Mouse (Mus musculus) ES-E14 (cell line): ENCODE results near the gene Selenbp2. TPM values are rescaled to one million over a fixed set of nuclear protein-coding genes. Genes with fewer than 3 reads are reported as not detected.
"Not testable (repeated sequence)": the region's sequence is repeated elsewhere in the genome, so short reads cannot be mapped to it uniquely, and the experiment has no call there.

Experiments
- DNase-seq: peaks from one replicate; pipeline ENCODE4 v3.0.0-alpha.2; 2013; ENCODE audit warnings: low read depth, low spot score
- H3K27ac ChIP-seq: 2 replicates; pipeline ENCODE4 v1.5.1; 2012; ENCODE audit warnings: low read depth, mild to moderate bottlenecking, low read length, moderate library complexity, mixed read lengths; ENCODE audit not compliant: poor library complexity, insufficient read depth, severe bottlenecking
- H3K36me3 ChIP-seq: 2 replicates; pipeline ENCODE4 v1.6.1; 2012; ENCODE audit warnings: mild to moderate bottlenecking, low read length, moderate library complexity, mixed read lengths; ENCODE audit not compliant: control insufficient read depth, poor library complexity, insufficient read depth, severe bottlenecking
- H3K4me1 ChIP-seq, 2 experiments: fragments of 150-350 bp in 1 of 2; sonication (generic) in 1 of 2; 2 replicates each; pipeline ENCODE4 v1.6.1; 2012; ENCODE audit warnings: low read length in 2 of 2, mild to moderate bottlenecking in 1 of 2, mixed read lengths in 1 of 2; ENCODE audit not compliant: control insufficient read depth in 2 of 2, insufficient read depth in 2 of 2, poor library complexity in 1 of 2
- H3K4me3 ChIP-seq, 2 experiments: fragments of 150-350 bp in 1 of 2; sonication (generic) in 1 of 2; 2 replicates each; pipeline ENCODE4 v1.5.1; 2012; ENCODE audit warnings: low read length in 2 of 2, low read depth in 1 of 2, mild to moderate bottlenecking in 1 of 2, mixed read lengths in 1 of 2; ENCODE audit not compliant: insufficient read depth in 1 of 2, poor library complexity in 1 of 2, severe bottlenecking in 1 of 2
- H3K9ac ChIP-seq: 2 replicates; pipeline ENCODE4 v1.6.1; 2012; ENCODE audit warnings: low read depth, mild to moderate bottlenecking, low read length, mixed read lengths; ENCODE audit not compliant: poor library complexity, insufficient read depth, severe bottlenecking
- H3K9me3 ChIP-seq: fragments of 150-350 bp; sonication (generic); 2 replicates; pipeline ENCODE4 v1.6.1; 2012; ENCODE audit warnings: low read depth, mild to moderate bottlenecking, low read length; ENCODE audit not compliant: control insufficient read depth, insufficient read depth
- CHD2 ChIP-seq: IDR thresholded peaks from 2 replicates; pipeline ENCODE4 v1.6.1; 2014; ENCODE audit warnings: mild to moderate bottlenecking, low read depth, low read length, inconsistent platforms
- HCFC1 ChIP-seq: IDR thresholded peaks from 2 replicates; pipeline ENCODE4 v1.6.1; 2012; ENCODE audit warnings: low read length, inconsistent platforms, borderline replicate concordance; ENCODE audit not compliant: insufficient read depth
- MAFK ChIP-seq: IDR thresholded peaks from 2 replicates; pipeline ENCODE4 v1.6.1; 2014; ENCODE audit warnings: mild to moderate bottlenecking, low read depth, low read length, inconsistent platforms; ENCODE audit not compliant: insufficient read depth
- ZC3H11A ChIP-seq: IDR thresholded peaks from 2 replicates; pipeline ENCODE4 v1.6.1; 2012; ENCODE audit warnings: low read depth, mild to moderate bottlenecking, inconsistent platforms, low read length, borderline replicate concordance
- ZNF384 ChIP-seq: IDR thresholded peaks from 2 replicates; pipeline ENCODE4 v1.6.1; 2012; ENCODE audit warnings: low read depth, low read length, inconsistent platforms
- in situ Hi-C, 2 experiments: fragments of 600-800 bp; cut with MboI; formaldehyde crosslinking; loops; one replicate each; pipeline ENCODE4 v1.15.1; 2025; ENCODE audit warnings: low sequenced_read_pairs in 2 of 2, inconsistent platforms in 1 of 2; ENCODE audit not compliant: unreplicated experiment in 2 of 2
- total RNA-seq: library from RNA; depleted of rRNA; stranded (reverse); fragments of 300-350 nt; gene quantifications from 2 replicates; pipeline ENCODE4 v1.2.3, GENCODE M21; 2012

Gene Selenbp2
- total RNA-seq, 1 experiment: not detected

DNA sequence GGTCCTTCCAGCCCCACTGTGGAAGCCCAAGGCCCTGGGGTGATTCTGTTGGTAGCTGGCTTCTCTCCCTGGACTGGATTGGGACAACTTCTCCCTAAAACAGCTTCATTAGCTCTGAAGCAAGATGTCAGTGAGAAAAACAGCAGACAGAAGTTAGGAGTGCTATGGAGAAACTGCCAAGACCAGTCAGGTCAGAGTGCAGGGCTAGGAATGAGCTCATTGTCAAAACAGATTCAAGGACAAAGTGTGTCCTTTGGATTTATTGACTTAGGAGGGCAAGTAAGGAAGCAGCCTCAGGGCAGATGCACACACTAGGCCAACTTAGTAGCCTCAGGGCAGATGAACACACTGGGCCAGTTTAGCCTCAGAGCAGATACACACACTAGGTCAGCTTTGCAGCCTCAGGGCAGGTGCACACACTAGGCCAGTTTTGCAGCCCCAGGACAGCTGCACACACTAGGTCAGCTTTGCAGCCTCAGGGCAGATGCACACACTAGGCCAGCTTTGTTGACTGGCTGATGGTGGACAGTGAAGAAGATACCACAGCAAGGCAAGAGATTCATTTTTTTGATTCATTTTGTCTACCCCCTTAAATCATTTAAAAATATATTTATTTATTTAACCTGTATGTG, 2.6 kb upstream of the Selenbp2 start:
- no peaks in the 10 kb centered on the region for H3K36me3 ChIP-seq
- H3K4me1 ChIP-seq: no peaks in the 10 kb centered on the region
- TF ChIP-seq ZNF384 (no peak), HCFC1 (no peak), MAFK (no peak), CHD2 (no peak), ZC3H11A (no peak)
- no peak overlapping the region for H3K9ac ChIP-seq
- H3K9me3 ChIP-seq: no peaks in the 10 kb centered on the region
- no peak overlapping the region for H3K4me3 ChIP-seq
- in situ Hi-C loops: no loop called here
- no peak overlapping the region for H3K27ac ChIP-seq
- DNase-seq: no peak

DNA sequence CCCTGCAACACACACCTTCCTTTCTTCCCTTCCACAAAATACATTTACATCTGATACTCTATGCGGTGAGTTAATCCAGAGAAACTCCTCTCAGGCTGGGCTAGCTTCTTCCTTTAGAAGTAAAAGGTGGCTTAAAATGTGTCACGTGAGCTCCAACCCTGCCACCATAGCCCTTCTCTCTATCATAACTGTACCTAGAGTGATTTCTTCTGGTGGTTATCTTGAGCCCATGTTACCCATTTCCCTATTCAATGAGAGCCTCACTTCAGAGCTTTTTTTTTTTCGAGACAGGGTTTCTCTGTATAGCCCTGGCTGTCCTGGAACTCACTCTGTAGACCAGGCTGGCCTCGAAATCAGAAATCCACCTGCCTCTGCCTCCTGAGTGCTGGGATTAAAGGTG, 1.7 kb upstream of the Selenbp2 start:
- H3K9me3 ChIP-seq, H3K4me1 ChIP-seq, H3K36me3 ChIP-seq, H3K27ac ChIP-seq, H3K4me3 ChIP-seq, H3K9ac ChIP-seq, in situ Hi-C loops, DNase-seq: not testable (repeated sequence)

DNA sequence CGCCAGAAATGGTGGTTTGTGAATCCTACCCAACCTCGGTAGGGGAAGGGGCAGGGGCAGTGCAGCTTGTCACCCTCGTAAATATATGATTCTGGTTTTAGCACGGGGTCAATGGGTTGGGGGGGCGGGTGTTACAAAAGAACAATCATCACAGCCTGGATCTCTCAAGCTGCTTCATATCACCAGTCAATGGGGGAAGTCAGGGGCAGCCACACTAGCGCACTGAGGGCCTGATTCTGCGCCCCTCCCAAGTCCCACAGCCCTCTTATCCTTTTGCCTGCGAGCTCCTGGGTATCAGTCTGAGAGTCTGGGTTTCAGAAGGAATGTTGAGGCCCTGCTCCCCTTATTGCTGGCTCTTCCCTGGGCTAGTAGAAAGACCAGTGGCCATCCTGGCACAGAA, 518 bp downstream of the Selenbp2 start:
- H3K9me3 ChIP-seq, H3K9ac ChIP-seq, H3K27ac ChIP-seq, DNase-seq, H3K36me3 ChIP-seq, H3K4me3 ChIP-seq, in situ Hi-C loops, H3K4me1 ChIP-seq: not testable (repeated sequence)

DNA sequence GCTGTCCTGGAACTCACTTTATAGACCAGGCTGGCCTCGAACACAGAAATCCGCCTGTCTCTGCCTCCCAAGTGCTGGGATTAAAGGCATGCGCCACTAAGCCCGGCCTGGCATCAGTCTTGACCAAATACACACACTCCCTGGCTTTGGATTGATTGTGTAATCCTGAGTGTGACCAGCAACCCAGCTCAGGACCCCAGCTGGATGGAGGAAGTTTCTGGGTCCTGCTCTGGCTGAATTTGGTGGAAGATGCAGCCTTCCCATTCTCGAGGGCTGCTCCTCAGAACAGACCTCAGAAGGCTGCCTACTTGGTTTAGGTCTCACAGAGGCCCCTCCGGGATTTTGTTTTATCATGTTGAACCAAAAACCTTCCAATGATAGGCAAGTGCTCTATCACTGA, 2.2 kb downstream of the Selenbp2 start:
- H3K9me3 ChIP-seq, H3K27ac ChIP-seq, H3K36me3 ChIP-seq, H3K4me1 ChIP-seq, in situ Hi-C loops, H3K4me3 ChIP-seq, DNase-seq, H3K9ac ChIP-seq: not testable (repeated sequence)

DNA sequence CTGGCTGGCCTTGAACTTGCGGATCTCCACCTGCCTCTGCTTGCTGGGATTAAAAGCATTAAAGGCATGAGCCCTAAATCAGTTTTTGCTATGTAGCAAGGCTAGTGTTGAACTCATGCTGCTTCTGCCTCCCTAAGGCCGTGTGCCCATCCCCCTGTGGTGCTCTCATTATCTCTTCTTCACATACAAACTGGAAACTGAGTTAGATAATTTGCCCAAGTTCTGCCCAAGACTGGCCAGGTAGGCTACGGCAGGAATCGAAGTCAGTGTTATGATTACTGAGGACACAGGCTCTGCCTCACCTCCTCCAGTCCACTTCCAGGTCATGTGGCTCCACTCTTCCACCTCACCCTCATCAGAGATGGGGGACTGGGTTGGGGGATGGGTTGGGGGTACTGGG, 2.9 kb downstream of the Selenbp2 start:
- H3K27ac ChIP-seq, H3K4me1 ChIP-seq, H3K9me3 ChIP-seq, H3K9ac ChIP-seq, H3K36me3 ChIP-seq, DNase-seq, in situ Hi-C loops, H3K4me3 ChIP-seq: not testable (repeated sequence)

DNA sequence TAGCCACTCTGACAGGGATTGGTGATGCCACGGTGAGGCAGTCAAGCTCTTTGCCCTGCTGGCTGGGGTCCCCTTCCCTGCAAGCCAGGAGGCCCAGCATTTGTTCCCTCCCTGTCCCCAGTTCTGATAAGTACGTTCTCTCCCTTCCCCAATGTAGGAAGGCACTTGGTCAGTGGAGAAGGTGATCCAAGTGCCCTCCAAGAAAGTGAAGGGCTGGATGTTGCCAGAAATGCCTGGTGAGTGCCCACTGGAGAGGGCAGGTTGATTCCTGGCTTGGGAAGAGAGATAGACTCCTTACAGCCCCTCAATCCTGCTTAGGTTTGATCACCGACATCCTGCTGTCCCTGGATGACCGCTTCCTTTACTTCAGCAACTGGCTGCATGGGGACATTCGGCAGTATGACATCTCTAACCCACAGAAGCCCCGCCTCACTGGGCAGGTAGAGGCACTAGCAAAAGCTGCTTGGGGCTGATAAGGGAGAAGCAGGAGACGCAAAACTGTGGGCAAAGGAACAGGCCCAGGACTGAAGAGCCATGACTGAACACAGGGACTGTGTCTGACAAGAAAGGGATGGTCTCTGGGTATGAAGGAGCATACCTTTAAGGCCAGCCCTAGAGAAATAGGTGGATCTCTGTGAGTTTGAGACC, 8.9 kb downstream of the Selenbp2 start:
- H3K9me3 ChIP-seq, H3K27ac ChIP-seq, H3K4me1 ChIP-seq, H3K9ac ChIP-seq, DNase-seq, H3K4me3 ChIP-seq, H3K36me3 ChIP-seq, in situ Hi-C loops: not testable (repeated sequence)
